Mouse (Mus musculus) erythroid progenitor cell, adult 5-6 weeks (primary cell): ENCODE results near the gene Gpr3. TPM values are rescaled to one million over a fixed set of nuclear protein-coding genes. Genes with fewer than 3 reads are reported as not detected.

ENCODE experiments used
- ATAC-seq: replicated peaks from 2 replicates; pipeline ENCODE4 v1.8.0; 2016; ENCODE audit warnings: moderate number of reproducible peaks, mild to moderate bottlenecking, moderate TSS enrichment, inconsistent platforms; ENCODE audit not compliant: poor library complexity, low FRiP score, severe bottlenecking
- total RNA-seq, 2 experiments: library from RNA; stranded (forward) in 1 of 2; stranded (reverse) in 1 of 2; fragments of 150-400 nt in 1 of 2; fragments of 186-747, 209-891 nt in 1 of 2; gene quantifications; 2 replicates each; pipeline versions ENCODE4 v1.2.3 to v1.2.4; 2015 to 2017; ENCODE audit warnings: low replicate concordance in 2 of 2

Gene Gpr3
- total RNA-seq, 2 experiments from 2014 or later, result not detected

DNA sequence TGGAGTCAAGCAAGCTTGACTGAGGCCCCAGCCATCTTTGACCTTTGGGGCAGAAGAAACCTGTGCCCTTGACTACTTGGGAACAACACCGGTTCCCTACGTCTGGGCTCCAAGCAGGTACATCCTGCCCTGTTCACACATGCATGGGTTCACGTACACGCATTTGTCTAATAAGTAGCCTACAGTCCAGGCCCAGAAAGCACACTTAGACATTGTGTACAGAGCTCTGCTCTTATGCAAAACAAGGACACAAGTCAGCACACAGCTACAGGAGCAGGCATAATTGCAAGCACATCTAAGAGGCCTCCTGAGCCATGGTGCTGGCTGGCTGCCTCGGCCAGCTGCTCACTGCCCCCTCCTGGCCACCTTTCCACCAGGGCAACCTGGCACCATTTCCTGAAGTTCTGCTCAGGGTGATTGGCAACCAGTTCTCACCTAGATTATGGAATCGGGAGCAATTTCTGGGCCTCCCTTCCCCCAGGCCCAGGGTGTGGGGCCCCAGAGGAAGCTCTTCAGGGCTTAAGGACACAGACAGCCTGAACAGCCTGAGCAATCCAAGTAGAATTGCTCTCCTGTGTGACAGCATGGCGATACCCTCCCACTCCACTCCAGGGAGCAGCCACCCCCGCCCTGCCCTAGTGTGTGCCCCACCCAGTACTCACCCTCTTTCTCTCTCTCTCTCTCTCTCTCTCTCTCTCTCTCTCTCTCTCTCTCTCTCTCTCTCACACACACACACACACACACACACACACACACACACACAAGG, 11.1 kb downstream of the Gpr3 start:
- ATAC-seq, result peak; percentile 77; the same call in 1 of the 2 replicates

- ATAC-seq, result no peak
Observed at GRCm38 (mm10) chr4:133200343-133200742, 12.0 kb downstream of the Gpr3 start.

DNA sequence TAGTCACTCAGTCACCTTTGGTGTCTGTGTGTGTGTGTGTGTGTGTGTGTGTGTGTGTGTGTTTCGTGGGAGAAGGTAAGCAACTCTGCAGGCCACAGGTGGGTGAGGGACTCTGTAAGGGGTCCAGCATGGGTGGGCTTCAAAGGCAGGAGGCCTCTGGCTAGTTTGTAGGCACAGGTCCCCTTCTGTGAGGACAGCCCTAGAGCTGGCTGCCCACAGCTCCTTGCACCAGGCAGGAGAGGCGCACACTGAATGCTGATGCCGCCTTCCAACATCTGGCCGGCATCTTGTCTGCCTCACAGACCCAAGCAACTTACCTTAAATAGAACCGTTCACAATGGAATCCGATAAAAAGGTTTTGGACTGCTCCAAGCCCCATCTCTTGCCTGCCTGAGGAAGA, 12.6 kb downstream of the Gpr3 start:
- no peak for ATAC-seq

GRCm38 (mm10) chr4:133198337-133199180, 13.8 kb downstream of the Gpr3 start:
- ATAC-seq, result no peak

- ATAC-seq, result no peak
Observed at GRCm38 (mm10) chr4:133197801-133198286, 14.5 kb downstream of the Gpr3 start.

- no peak for ATAC-seq
Observed at GRCm38 (mm10) chr4:133197355-133197754, 15.0 kb downstream of the Gpr3 start.

DNA sequence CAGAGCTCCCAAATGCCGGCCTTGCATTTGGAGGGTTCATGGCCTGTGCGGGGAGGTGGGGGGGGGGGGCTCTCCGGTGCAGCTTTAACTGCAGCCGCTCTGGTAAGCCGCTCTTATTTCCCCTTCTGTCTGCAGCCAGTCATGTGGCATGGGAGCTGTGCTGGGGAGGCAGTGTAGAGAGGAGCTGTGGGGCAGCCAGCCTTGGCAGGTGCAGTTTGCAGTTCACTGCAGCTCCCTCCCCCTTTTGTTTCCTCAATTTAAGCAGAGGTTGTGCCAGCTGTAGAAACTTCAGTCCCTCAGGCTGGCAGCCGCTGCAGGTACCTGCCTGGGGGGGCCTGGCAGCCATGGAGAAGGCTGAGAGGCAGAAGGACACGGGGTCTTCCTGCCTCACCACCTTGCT, 15.5 kb downstream of the Gpr3 start:
- ATAC-seq, result no peak

GRCm38 (mm10) chr4:133196136-133196535, 16.2 kb downstream of the Gpr3 start:
- no peak for ATAC-seq

- ATAC-seq, result no peak
Observed at GRCm38 (mm10) chr4:133195014-133195413, 17.3 kb downstream of the Gpr3 start.

- ATAC-seq, result no peak
Observed at GRCm38 (mm10) chr4:133194482-133194881, 17.9 kb downstream of the Gpr3 start.

DNA sequence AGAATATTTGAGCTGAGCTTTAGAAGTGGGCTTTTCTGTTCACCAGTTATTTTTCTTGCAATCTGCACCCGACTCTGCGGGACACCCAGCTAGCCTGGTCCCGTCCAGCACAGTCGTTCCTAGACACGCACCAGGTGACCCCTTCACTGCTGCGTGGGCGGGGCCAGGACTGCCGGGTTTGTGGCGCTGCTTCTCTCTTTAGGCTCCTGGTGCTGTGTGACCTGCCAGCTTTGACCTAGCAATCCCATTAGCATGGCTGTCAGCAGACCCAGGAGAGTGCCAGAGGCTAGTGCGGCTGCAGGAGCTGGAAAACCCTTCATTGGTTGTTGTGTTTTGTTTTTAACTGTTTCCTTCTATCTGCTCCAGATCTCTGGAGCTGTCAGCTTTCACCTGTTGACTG, 22.9 kb downstream of the Gpr3 start:
- no peak for ATAC-seq

GRCm38 (mm10) chr4:133186856-133187255, 25.5 kb downstream of the Gpr3 start:
- ATAC-seq, result no peak

GRCm38 (mm10) chr4:133185893-133186292, 26.4 kb downstream of the Gpr3 start:
- no peak for ATAC-seq

GRCm38 (mm10) chr4:133184898-133185665, 27.3 kb downstream of the Gpr3 start:
- ATAC-seq, result no peak

DNA sequence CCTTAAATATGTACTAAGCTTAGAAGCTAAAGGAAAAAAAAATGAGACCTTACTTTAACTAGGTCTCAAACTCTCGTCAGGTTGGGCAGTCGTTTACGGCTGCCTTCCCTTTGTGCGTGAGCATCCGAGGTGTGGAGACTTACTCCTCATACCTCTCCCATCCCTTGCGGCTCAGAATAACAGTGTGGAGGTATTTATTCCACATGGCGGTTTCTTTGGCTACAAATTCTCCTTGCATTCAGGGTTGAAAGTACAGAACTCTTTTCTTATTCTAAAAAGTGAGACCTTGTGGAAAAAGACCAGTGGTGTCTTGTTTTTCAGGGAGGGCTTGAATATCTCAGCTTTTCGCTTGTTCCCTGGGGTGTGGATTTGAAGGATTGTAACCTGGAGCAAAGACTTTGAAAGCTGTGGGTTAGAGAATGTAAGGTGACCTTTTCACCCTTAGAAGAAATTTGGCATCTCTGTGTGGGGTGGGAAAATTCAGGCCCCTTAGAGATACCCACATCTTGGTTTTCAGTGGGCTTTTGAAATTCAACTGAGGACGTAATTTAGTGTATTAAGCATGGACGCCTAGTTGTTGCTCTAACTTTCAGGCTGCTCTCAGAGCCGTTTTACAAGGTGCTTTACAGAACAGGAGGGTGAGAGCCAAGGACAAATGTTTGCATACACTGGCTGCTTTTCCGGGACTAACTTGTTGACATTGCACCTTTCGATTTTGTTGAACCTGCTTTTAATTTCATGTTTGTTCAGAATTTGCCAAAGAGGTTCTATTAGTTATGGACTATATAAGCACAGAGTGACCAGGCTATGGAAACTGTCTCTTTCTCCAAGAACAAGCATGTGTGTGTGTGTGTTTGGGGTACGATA, 28.1 kb downstream of the Gpr3 start:
- no peak for ATAC-seq

DNA sequence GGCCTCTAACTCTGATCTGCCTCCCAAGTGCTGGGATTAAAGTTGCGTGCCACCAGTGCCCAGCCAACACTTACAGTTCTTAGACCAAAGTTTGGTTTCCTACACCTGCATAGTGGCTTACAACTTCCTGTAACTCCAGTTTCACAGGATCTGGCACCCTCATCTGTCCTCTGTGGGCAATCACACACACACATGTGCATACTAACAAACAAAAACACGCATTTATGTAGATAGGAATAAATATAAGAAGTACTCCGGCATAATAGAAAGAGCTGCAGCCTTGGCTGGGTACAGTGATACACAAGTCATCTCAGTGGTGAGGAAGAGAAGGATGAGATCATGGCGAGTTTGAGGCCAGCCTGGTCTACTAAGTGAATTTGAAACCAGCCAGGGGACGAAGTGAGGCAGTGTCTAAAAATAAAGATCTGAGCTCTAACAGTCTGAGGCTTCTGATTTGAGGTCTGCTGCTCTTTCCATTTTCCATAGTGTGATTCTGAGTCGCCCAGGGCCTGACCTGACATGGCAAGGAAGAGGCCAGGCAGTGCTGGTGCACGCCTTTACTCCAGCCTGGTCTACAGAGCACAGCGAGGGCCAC, 29.8 kb downstream of the Gpr3 start:
- ATAC-seq, result no peak

DNA sequence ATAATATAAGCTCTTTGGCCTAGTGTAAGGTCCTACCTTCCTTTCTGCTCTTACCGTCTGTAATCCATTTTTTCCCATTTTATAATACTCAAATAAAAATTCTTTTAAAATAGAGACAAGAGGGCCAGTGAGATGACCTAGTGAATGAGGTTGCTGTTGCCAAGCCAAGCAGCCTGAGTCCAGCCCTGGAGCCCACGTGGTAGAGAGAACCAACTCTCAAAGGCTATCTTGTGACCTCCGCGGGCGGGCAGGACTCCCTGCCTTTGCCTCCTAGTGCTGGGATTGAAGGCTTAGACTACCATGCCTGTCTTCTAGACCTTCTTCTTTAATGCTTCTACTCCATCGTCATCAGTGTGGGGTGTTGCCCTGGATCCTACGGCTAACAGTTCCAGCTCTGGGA, 33.1 kb downstream of the Gpr3 start:
- no peak for ATAC-seq

DNA sequence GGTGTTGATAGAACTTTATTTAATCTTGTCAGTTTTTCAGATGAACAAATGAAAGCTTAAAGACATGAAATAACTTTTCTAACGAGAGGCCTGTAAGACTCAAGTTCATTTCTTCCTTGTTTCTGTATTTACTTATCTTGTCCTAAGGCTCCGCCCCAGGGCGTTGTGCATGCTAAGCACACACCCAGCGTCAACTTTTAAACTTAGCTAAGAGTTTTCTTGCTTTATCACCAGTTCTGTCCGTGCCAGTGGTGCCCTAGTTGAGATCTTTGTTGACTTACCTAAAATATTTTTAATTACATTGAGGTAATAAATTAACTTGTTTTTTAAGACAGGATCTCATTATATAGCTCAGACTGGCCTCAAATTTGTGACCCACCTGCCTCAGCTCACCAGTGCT, 34.0 kb downstream of the Gpr3 start:
- ATAC-seq, result peak; percentile 95
